Mouse (Mus musculus) intestine, embryonic 14.5 days (tissue): ENCODE data around the gene Gab1. TPM values are rescaled to one million over a fixed set of nuclear protein-coding genes. Genes with fewer than 3 reads are reported as not detected.

Experiments
- ATAC-seq: fragments of 200-750 bp; cut with Nextera tagmentation; replicated peaks from 2 replicates; pipeline ENCODE4 v1.8.0; 2017; ENCODE audit warnings: low read depth, moderate number of reproducible peaks, moderate TSS enrichment, moderate library complexity; ENCODE audit not compliant: low FRiP score, low TSS enrichment
- DNase-seq: peaks from one replicate; pipeline ENCODE4 v3.0.0-alpha.2; 2018; ENCODE audit warnings: low spot score
- H3K27ac ChIP-seq: fragments of 300-500 bp; sonication (generic); 2 replicates; pipeline ENCODE4 v1.5.1; 2014; ENCODE audit warnings: low read depth, mild to moderate bottlenecking, control low read depth
- H3K27me3 ChIP-seq: fragments of 300-500 bp; sonication (generic); replicated peaks from 2 replicates; pipeline ENCODE4 v1.6.1; 2014; ENCODE audit warnings: low read length, control low read depth; ENCODE audit not compliant: control insufficient read depth, insufficient read depth
- H3K36me3 ChIP-seq: fragments of 300-500 bp; sonication (generic); 2 replicates; pipeline ENCODE4 v1.6.1; 2014; ENCODE audit warnings: low read length, control low read depth; ENCODE audit not compliant: control insufficient read depth, insufficient read depth
- H3K4me1 ChIP-seq: fragments of 300-500 bp; sonication (generic); replicated peaks from 2 replicates; pipeline ENCODE4 v1.6.1; 2014; ENCODE audit warnings: low read length, control low read depth, mixed read lengths; ENCODE audit not compliant: control insufficient read depth, insufficient read depth
- H3K4me2 ChIP-seq: fragments of 300-500 bp; sonication (generic); 2 replicates; pipeline ENCODE4 v1.6.1; 2014; ENCODE audit warnings: low read length
- H3K4me3 ChIP-seq: fragments of 300-500 bp; sonication (generic); 2 replicates; pipeline ENCODE4 v1.5.1; 2014; ENCODE audit warnings: low read depth, low read length, control low read depth, mixed read lengths
- H3K9ac ChIP-seq: fragments of 300-500 bp; sonication (generic); 2 replicates; pipeline ENCODE4 v1.6.1; 2014; ENCODE audit warnings: mild to moderate bottlenecking, low read length
- H3K9me3 ChIP-seq: fragments of 300-500 bp; sonication (generic); 2 replicates; pipeline ENCODE4 v1.6.1; 2016; ENCODE audit warnings: low read length, control low read depth; ENCODE audit not compliant: control insufficient read depth
- WGBS: fragments of 180-500 bp; shearing (Covaris S2); extraction: QIAGEN DNeasy Blood & Tissue Kit; methylation state at CpG from one replicate; pipeline ENCODE4 v1.1.7; 2014; 5-methylcytosine and 5-hydroxymethylcytosine counted together
- polyA plus RNA-seq: library from polyadenylated mRNA; unstranded; fragments of >200 nt; fragmentation: Nextera tagmentation; extraction: Ambion mirVana; gene quantifications from 2 replicates; pipeline ENCODE4 v1.2.1, GENCODE M21; 2014

The Gab1 gene
- 23.1 and 23.9 TPM in 2 replicates for polyA plus RNA-seq

GRCm38 (mm10) chr8:80880196-80881106, at the start of gene Gab1:
Gene Gab1 (minus strand): TSS chr8:80880519.
- Histone ChIP-seq H3K9ac (peak within 1 kb of the TSS; percentile 89), H3K9me3 (no peaks in the 10 kb centered on the region), H3K27me3 (no peaks in the 10 kb centered on the region), H3K27ac (peak within 1 kb of the TSS; percentile 97), H3K4me3 (peak within 1 kb of the TSS; percentile 93), H3K4me1 (peaks cover 4% of the 10 kb centered on the region), H3K36me3 (no peaks in the 10 kb centered on the region), H3K4me2 (peak within 1 kb of the TSS; percentile 65)
- ATAC-seq (peak; percentile 95), DNase-seq (peak; percentile 96)
- under 1% methylated on average over 65 of the region's 70 CpGs for WGBS

- H3K27ac ChIP-seq: no peak overlapping the region
- H3K9me3 ChIP-seq: no peaks in the 10 kb centered on the region
- no peak overlapping the region for H3K4me3 ChIP-seq
- H3K4me2 ChIP-seq: no peak overlapping the region
- DNase-seq (no peak), ATAC-seq (no peak)
- no peaks in the 10 kb centered on the region for H3K27me3 ChIP-seq
- no peak overlapping the region for H3K9ac ChIP-seq
- no peaks in the 10 kb centered on the region; the same call in 1 of the 2 replicates for H3K4me1 ChIP-seq
- H3K36me3 ChIP-seq: no peaks in the 10 kb centered on the region
These were observed 48.5 kb upstream of the Gab1 start for GRCm38 (mm10) chr8:80928770-80929169.

- Histone ChIP-seq H3K27ac (no peak overlapping the region), H3K4me1 (peaks cover 3% of the 10 kb centered on the region; the same call in 1 of the 2 replicates), H3K4me3 (no peak overlapping the region), H3K9me3 (no peaks in the 10 kb centered on the region), H3K27me3 (no peaks in the 10 kb centered on the region), H3K36me3 (no peaks in the 10 kb centered on the region), H3K4me2 (no peak overlapping the region), H3K9ac (no peak overlapping the region)
- ATAC-seq: no peak
- DNase-seq: no peak
- 75% methylated on average over 9 of the region's 9 CpGs for WGBS
These were observed 43.5 kb upstream of the Gab1 start for GRCm38 (mm10) chr8:80923794-80924316.

GRCm38 (mm10) chr8:80922642-80923041, 42.3 kb upstream of the Gab1 start:
- H3K4me3 ChIP-seq: no peak overlapping the region
- peak; percentile 43; the same call in 1 of the 2 replicates for ATAC-seq
- H3K27ac ChIP-seq: 0 out of 2 replicates have a peak overlapping the region, but pooled peaks have one; percentile 9
- H3K4me1 ChIP-seq: peaks cover 3% of the 10 kb centered on the region; the same call in 1 of the 2 replicates
- DNase-seq: peak; percentile 72
- 38% methylated on average over 6 of the region's 6 CpGs for WGBS
- no peak overlapping the region for H3K9ac ChIP-seq
- H3K9me3 ChIP-seq: no peaks in the 10 kb centered on the region
- no peaks in the 10 kb centered on the region for H3K27me3 ChIP-seq
- no peak overlapping the region for H3K4me2 ChIP-seq
- no peaks in the 10 kb centered on the region for H3K36me3 ChIP-seq

- DNase-seq: no peak
- Histone ChIP-seq H3K9ac (no peak overlapping the region), H3K27me3 (no peaks in the 10 kb centered on the region), H3K4me3 (no peak overlapping the region), H3K9me3 (no peaks in the 10 kb centered on the region), H3K4me1 (peaks cover 3% of the 10 kb centered on the region; the same call in 1 of the 2 replicates), H3K4me2 (no peak overlapping the region), H3K27ac (no peak overlapping the region), H3K36me3 (no peaks in the 10 kb centered on the region)
- ATAC-seq: no peak
- 84% methylated on average over 4 of the region's 4 CpGs for WGBS
These were observed 38.8 kb upstream of the Gab1 start for GRCm38 (mm10) chr8:80919130-80919529.

GRCm38 (mm10) chr8:80918531-80918930, 38.2 kb upstream of the Gab1 start:
- Histone ChIP-seq H3K4me3 (no peak overlapping the region), H3K4me1 (0 out of 2 replicates have a peak, but pooled peaks cover under 1% of the 10 kb centered on the region), H3K9ac (no peak overlapping the region), H3K9me3 (no peaks in the 10 kb centered on the region), H3K27ac (no peak overlapping the region), H3K36me3 (no peaks in the 10 kb centered on the region), H3K4me2 (no peak overlapping the region), H3K27me3 (no peaks in the 10 kb centered on the region)
- DNase-seq (no peak), ATAC-seq (no peak)
- 84% methylated on average over 6 of the region's 6 CpGs for WGBS

GRCm38 (mm10) chr8:80916463-80917235, 36.3 kb upstream of the Gab1 start:
- Histone ChIP-seq H3K27me3 (no peaks in the 10 kb centered on the region), H3K4me3 (no peak overlapping the region), H3K4me1 (peaks cover 9% of the 10 kb centered on the region; the same call in 1 of the 2 replicates), H3K9me3 (no peaks in the 10 kb centered on the region), H3K4me2 (no peak overlapping the region), H3K9ac (no peak overlapping the region), H3K36me3 (no peaks in the 10 kb centered on the region), H3K27ac (no peak overlapping the region)
- ATAC-seq (no peak), DNase-seq (no peak)
- WGBS: 83% methylated on average over 11 of the region's 11 CpGs

GRCm38 (mm10) chr8:80913016-80913748, 32.9 kb upstream of the Gab1 start:
- Histone ChIP-seq H3K4me2 (no peak overlapping the region), H3K9me3 (no peaks in the 10 kb centered on the region), H3K4me1 (peaks cover 14% of the 10 kb centered on the region; the same call in 1 of the 2 replicates), H3K27ac (peak overlapping the region; percentile 64), H3K27me3 (no peaks in the 10 kb centered on the region), H3K36me3 (no peaks in the 10 kb centered on the region), H3K9ac (no peak overlapping the region), H3K4me3 (no peak overlapping the region)
- DNase-seq: no peak
- WGBS: 95% methylated on average over 1 of the region's 1 CpGs
- ATAC-seq: peak; percentile 71; the same call in 1 of the 2 replicates
